Mouse (Mus musculus) cerebellum, adult 2 months (tissue): ENCODE measurements around the gene Rasl11b.

Experiments used
- CTCF ChIP-seq: fragments of 200-500 bp; IDR thresholded peaks from 2 replicates; pipeline ENCODE4 v1.5.1; 2011; ENCODE audit warnings: low read depth, mild to moderate bottlenecking, control low read depth, low read length, moderate library complexity, borderline replicate concordance; ENCODE audit not compliant: insufficient read depth
- POLR2A ChIP-seq: fragments of 200-500 bp; IDR thresholded peaks from 2 replicates; pipeline ENCODE4 v1.6.1; 2011; ENCODE audit warnings: low read length, control low read depth, borderline replicate concordance; ENCODE audit not compliant: insufficient read depth

GRCm38 (mm10) chr5:74189484-74190160, 5.5 kb upstream of the Rasl11b start:
- TF ChIP-seq CTCF = no peak
- TF ChIP-seq POLR2A = no peak
